Mouse (Mus musculus) kidney, postnatal 10 days (tissue): ENCODE data around the gene Grik3.

Source experiments
- DNase-seq: peaks from one replicate; pipeline ENCODE4 v3.0.0; 2021; ENCODE audit warnings: mixed read lengths

The Grik3 gene

GRCm38 (mm10) chr4:125729305-125730220, 239.1 kb downstream of the Grik3 start:
- no peak for DNase-seq

DNA sequence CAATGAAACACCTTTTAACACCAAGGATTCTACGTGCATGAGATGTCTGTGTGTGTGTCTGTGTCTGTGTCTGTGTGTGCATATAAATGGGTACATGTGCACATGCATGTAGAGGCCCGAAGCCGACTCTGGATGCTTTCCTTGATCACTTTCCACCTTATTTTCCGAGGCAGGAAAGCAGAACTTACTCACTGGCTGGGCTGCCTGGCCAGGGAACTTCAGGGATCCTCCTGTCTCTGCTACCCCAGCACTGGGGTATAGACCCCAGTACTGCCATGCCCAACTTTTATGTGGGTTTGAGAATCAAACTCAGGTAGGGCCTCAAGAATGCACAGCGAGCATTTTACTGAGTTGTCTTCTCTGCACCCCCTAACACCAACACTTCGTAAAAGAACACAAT, 240.3 kb downstream of the Grik3 start:
- no peak for DNase-seq

- DNase-seq: no peak
These were observed 246.3 kb downstream of the Grik3 start for GRCm38 (mm10) chr4:125736783-125737182.

DNA sequence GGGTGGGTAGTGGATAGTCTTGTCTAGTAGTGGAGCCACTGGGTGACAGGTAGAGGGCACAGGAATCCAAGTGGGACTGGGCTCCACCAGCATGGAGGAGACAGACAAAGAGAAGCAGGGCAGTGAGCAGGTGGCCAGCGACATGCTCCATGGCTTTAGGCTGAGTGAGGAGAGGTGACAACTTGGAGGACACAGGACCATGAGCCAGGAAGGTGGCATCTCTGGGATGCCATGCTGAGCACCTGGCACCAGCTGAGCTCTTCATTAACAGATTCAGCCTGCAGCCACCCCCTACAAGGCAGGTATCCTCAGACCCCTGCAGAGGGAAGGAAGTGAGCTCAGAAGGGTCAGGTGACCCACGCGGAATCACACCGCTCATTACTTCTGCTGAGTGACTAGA, 248.3 kb downstream of the Grik3 start:
- no peak for DNase-seq

DNA sequence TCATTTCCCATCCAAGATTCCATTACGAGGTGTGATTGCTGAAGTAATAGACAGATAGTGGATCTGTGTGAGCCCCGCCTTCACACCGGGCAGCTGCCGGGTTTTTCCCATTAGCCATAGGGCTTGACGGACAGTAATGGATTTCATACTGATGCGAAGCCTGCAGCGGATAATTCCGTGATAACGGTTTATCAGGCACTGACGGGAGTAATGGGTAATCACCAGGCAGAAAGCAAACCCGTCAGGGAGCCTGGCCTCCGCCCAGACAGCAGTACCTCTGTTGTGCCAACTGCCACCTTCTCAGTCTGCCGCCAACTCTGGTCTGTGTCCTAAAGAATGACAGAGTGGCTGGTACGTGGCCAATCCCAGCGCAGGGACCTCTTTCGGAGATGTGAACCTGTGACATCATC, 251.7 kb downstream of the Grik3 start:
- DNase-seq: no peak

- DNase-seq: no peak
These were observed 255.4 kb downstream of the Grik3 start for GRCm38 (mm10) chr4:125745902-125746301.

- DNase-seq: no peak
These were observed 265.9 kb downstream of the Grik3 start for GRCm38 (mm10) chr4:125756393-125756792.

GRCm38 (mm10) chr4:125760326-125760725, 269.8 kb downstream of the Grik3 start:
- DNase-seq: no peak

DNA sequence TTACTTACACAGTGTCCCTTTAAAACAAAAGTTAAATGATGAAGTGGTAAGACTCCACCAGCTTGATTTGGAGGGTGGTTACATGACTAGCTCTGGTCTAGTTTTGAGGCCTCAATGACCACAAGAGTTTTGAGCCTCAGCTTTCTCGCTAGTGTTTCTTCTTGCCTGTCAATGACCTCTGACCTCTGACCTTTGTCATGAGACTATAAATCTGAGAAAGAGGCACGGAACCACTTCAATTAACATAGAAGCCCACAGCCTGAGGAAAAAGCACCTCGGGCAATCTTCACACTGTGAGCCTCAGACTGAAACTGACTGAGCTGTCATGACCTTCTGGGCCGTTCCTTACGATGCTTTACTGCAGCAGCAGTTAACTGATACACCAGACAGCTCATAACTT, 272.6 kb downstream of the Grik3 start:
- no peak for DNase-seq
